Mouse (Mus musculus) liver, embryonic 11.5 days (tissue): ENCODE data around the gene Ccdc32. TPM values are rescaled to one million over a fixed set of nuclear protein-coding genes. Genes with fewer than 3 reads are reported as not detected.

Source experiments
- ATAC-seq: fragments of 200-750 bp; cut with Nextera tagmentation; replicated peaks from 2 replicates; pipeline ENCODE4 v1.8.0; 2017; ENCODE audit warnings: moderate number of reproducible peaks, mild to moderate bottlenecking, moderate TSS enrichment, moderate library complexity; ENCODE audit not compliant: low FRiP score
- DNase-seq: peaks from one replicate; pipeline ENCODE4 v3.0.0-alpha.2; 2017; ENCODE audit warnings: low spot score
- H3K27ac ChIP-seq: fragments of 300-500 bp; sonication (generic); 2 replicates; pipeline ENCODE4 v1.5.1; 2014; ENCODE audit warnings: mild to moderate bottlenecking, low read depth, low read length, control low read depth
- H3K27me3 ChIP-seq: fragments of 300-500 bp; sonication (generic); replicated peaks from 2 replicates; pipeline ENCODE4 v1.6.1; 2014; ENCODE audit warnings: low read length, mixed read lengths; ENCODE audit not compliant: control insufficient read depth, insufficient read depth
- H3K36me3 ChIP-seq: fragments of 300-500 bp; sonication (generic); 2 replicates; pipeline ENCODE4 v1.6.1; 2014; ENCODE audit warnings: mild to moderate bottlenecking, low read length, moderate library complexity, mixed read lengths; ENCODE audit not compliant: control insufficient read depth, insufficient read depth
- H3K4me1 ChIP-seq: fragments of 300-500 bp; sonication (generic); replicated peaks from 2 replicates; pipeline ENCODE4 v1.6.1; 2014; ENCODE audit warnings: low read length, mixed read lengths; ENCODE audit not compliant: control insufficient read depth, insufficient read depth
- H3K4me2 ChIP-seq: fragments of 300-500 bp; sonication (generic); 2 replicates; pipeline ENCODE4 v1.6.1; 2014; ENCODE audit warnings: mild to moderate bottlenecking, control low read depth, moderate library complexity
- H3K4me3 ChIP-seq: fragments of 300-500 bp; sonication (generic); 2 replicates; pipeline ENCODE4 v1.5.1; 2014; ENCODE audit warnings: low read depth, low read length, control low read depth
- H3K9ac ChIP-seq: fragments of 300-500 bp; sonication (generic); 2 replicates; pipeline ENCODE4 v1.6.1; 2014; ENCODE audit warnings: low read depth, low read length, control low read depth
- H3K9me3 ChIP-seq: fragments of 300-500 bp; sonication (generic); 2 replicates; pipeline ENCODE4 v1.6.1; 2016; ENCODE audit warnings: low read length, inconsistent platforms, mixed read lengths; ENCODE audit not compliant: control insufficient read depth
- WGBS: fragments of 180-500 bp; shearing (Covaris S2); extraction: QIAGEN DNeasy Blood & Tissue Kit; methylation state at CpG from one replicate; pipeline ENCODE4 v1.1.7; 2014; 5-methylcytosine and 5-hydroxymethylcytosine counted together
- polyA plus RNA-seq: library from polyadenylated mRNA; unstranded; fragments of >200 nt; fragmentation: Nextera tagmentation; extraction: Ambion mirVana; gene quantifications from 2 replicates; pipeline ENCODE4 v1.2.1, GENCODE M21; 2014

Gene Ccdc32
- 24.8 and 26.5 TPM in 2 replicates for polyA plus RNA-seq

GRCm38 (mm10) chr2:119028941-119029551 lies at the start of gene Ccdc32:
Ccdc32 (minus strand) TSS chr2:119029393.
- Histone ChIP-seq H3K27me3 (no peaks in the 10 kb centered on the region), H3K4me2 (peak within 1 kb of the TSS; percentile 87), H3K36me3 (no peaks in the 10 kb centered on the region), H3K4me1 (peaks cover 11% of the 10 kb centered on the region; the same call in 1 of the 2 replicates), H3K9me3 (no peaks in the 10 kb centered on the region), H3K4me3 (peak within 1 kb of the TSS; percentile 72), H3K9ac (peak within 1 kb of the TSS; percentile 79), H3K27ac (no peak within 1 kb of the TSS)
- under 1% methylated on average over 28 of the region's 28 CpGs for WGBS
- ATAC-seq (peak; percentile 85), DNase-seq (peak; percentile 88)

DNA sequence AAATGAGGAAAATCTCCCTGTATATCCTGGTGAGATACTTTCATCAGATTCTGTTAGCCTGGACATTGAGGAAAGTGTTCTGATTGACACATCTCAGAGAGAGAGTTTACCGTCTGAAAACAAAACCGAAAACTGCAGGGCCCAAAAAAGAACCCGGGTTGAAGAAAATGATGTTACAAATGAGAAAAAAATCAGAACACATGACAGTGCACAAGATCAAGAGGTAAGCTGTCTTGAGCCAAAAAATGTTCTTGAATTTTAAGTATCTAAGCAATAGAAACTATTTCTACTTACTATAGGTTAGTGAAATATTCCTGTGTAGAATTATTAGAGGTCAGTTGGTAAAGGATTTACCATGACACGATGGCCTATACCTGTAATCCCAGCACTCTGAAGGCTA lies 43.2 kb upstream of the Ccdc32 start:
- 91% methylated on average over 4 of the region's 4 CpGs for WGBS
- DNase-seq (no peak), ATAC-seq (no peak)
- Histone ChIP-seq H3K27me3 (no peaks in the 10 kb centered on the region), H3K36me3 (peaks cover 17% of the 10 kb centered on the region; the same call in 1 of the 2 replicates), H3K4me1 (no peaks in the 10 kb centered on the region), H3K4me2 (no peak overlapping the region), H3K4me3 (no peak overlapping the region), H3K27ac (no peak overlapping the region), H3K9ac (no peak overlapping the region), H3K9me3 (no peaks in the 10 kb centered on the region)

DNA sequence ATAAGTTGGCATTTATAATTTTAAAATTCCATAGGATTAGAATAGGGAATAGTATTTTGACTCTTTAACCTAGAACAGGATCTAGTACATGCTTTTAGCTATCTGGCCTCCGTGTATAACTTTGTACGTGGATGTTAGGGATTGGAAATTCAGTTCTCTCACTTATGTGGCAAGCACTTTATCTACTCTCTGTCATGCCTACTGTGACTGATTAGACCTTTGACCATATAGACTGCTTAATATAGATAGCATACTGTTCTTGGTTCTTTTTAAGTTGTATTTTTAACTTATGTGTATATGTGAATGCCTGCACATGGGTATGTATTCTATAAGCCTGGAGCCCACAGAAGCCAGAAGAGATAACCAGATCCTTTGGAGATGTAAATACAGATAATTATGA lies 30.9 kb upstream of the Ccdc32 start:
- peak; percentile 66 for ATAC-seq
- 67% methylated on average over 2 of the region's 2 CpGs for WGBS
- H3K9me3 ChIP-seq: no peaks in the 10 kb centered on the region
- no peak overlapping the region for H3K4me2 ChIP-seq
- H3K9ac ChIP-seq: no peak overlapping the region
- no peak overlapping the region for H3K4me3 ChIP-seq
- no peak overlapping the region for H3K27ac ChIP-seq
- peaks cover 15% of the 10 kb centered on the region for H3K36me3 ChIP-seq
- DNase-seq: no peak
- H3K27me3 ChIP-seq: no peaks in the 10 kb centered on the region
- no peaks in the 10 kb centered on the region for H3K4me1 ChIP-seq

- WGBS: 73% methylated on average over 4 of the region's 4 CpGs
- Histone ChIP-seq H3K4me2 (no peak overlapping the region; the same call in 1 of the 2 replicates), H3K36me3 (no peaks in the 10 kb centered on the region; the same call in 1 of the 2 replicates), H3K9me3 (no peaks in the 10 kb centered on the region), H3K4me3 (no peak overlapping the region), H3K27ac (no peak overlapping the region), H3K4me1 (peaks cover 11% of the 10 kb centered on the region; the same call in 1 of the 2 replicates), H3K9ac (no peak overlapping the region), H3K27me3 (no peaks in the 10 kb centered on the region)
- DNase-seq: no peak
- ATAC-seq: no peak
Measured at GRCm38 (mm10) chr2:119050132-119050650, 21.0 kb upstream of the Ccdc32 start.

DNA sequence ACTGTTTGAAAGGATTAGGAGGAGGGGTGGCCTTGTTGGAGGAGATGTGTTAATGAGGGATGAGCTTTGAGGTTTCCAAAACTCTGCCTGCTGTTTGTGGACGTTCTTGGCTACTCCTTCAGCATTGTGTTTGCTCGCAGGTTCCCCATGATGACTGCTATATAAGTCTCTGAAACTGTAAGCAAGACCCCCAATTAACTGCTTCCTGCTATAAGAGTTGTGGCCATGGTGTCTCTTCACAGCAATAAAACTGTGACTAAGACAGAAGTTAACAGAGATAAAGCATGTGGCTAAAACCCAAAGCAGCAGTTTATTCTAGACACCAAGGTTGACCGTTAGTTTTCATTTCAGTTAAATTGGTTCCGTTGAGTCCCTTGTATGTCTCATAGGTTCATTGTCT lies 18.7 kb upstream of the Ccdc32 start:
- H3K4me3 ChIP-seq: peak overlapping the region; percentile 97
- DNase-seq: no peak
- no peaks in the 10 kb centered on the region for H3K27me3 ChIP-seq
- WGBS: 14% methylated on average over 4 of the region's 4 CpGs
- H3K4me1 ChIP-seq: peaks cover 11% of the 10 kb centered on the region; the same call in 1 of the 2 replicates
- peak overlapping the region; percentile 83 for H3K4me2 ChIP-seq
- ATAC-seq: no peak
- H3K36me3 ChIP-seq: no peaks in the 10 kb centered on the region
- H3K9ac ChIP-seq: peak overlapping the region; percentile 94
- H3K9me3 ChIP-seq: no peaks in the 10 kb centered on the region
- H3K27ac ChIP-seq: peak overlapping the region; percentile 94

GRCm38 (mm10) chr2:119046649-119047611 lies 17.7 kb upstream of the Ccdc32 start, which contains the start of gene Knl1:
Knl1 (plus strand) TSS chr2:119047119.
- ATAC-seq (peak; percentile 95), DNase-seq (peak; percentile 99)
- Histone ChIP-seq H3K4me2 (peak within 1 kb of the TSS; percentile 83), H3K27ac (peak within 1 kb of the TSS; percentile 94), H3K27me3 (no peaks in the 10 kb centered on the region), H3K9me3 (no peaks in the 10 kb centered on the region), H3K9ac (peak within 1 kb of the TSS; percentile 94), H3K36me3 (no peaks in the 10 kb centered on the region; the same call in 1 of the 2 replicates), H3K4me3 (peak within 1 kb of the TSS; percentile 97), H3K4me1 (peaks cover 11% of the 10 kb centered on the region; the same call in 1 of the 2 replicates)
- WGBS: under 1% methylated on average over 77 of the region's 77 CpGs

GRCm38 (mm10) chr2:119045163-119045562 lies 16.0 kb upstream of the Ccdc32 start:
- no peak for ATAC-seq
- DNase-seq: no peak
- Histone ChIP-seq H3K9ac (no peak overlapping the region), H3K9me3 (no peaks in the 10 kb centered on the region), H3K36me3 (no peaks in the 10 kb centered on the region; the same call in 1 of the 2 replicates), H3K4me2 (no peak overlapping the region), H3K4me3 (no peak overlapping the region), H3K27ac (no peak overlapping the region), H3K4me1 (peaks cover 11% of the 10 kb centered on the region; the same call in 1 of the 2 replicates), H3K27me3 (no peaks in the 10 kb centered on the region)
- WGBS: 79% methylated on average over 2 of the region's 2 CpGs

- Histone ChIP-seq H3K9ac (no peak overlapping the region), H3K4me2 (no peak overlapping the region), H3K27me3 (no peaks in the 10 kb centered on the region), H3K4me3 (no peak overlapping the region), H3K4me1 (no peaks in the 10 kb centered on the region), H3K36me3 (peaks cover 11% of the 10 kb centered on the region; the same call in 1 of the 2 replicates), H3K9me3 (no peaks in the 10 kb centered on the region), H3K27ac (no peak overlapping the region)
- 47% methylated on average over 4 of the region's 4 CpGs for WGBS
- no peak for ATAC-seq
- DNase-seq: no peak
Measured at GRCm38 (mm10) chr2:119040882-119041281, 11.7 kb upstream of the Ccdc32 start.
